ENCODE assay signal across 30 mouse cellular contexts in genomic region chr6:28635531-28636348, GRCm38 (mm10).
DNase-seq lines count a peak whose midpoint lies in the region; ATAC-seq and TF ChIP-seq lines count a peak whose summit lies in the region.
"Had no signal": no experiment of that assay in that cellular context is flagged by ENCODE, and none has a peak within 500 bp of the region (broad histone marks: within the 10 kb centered on the region; RNA-seq: fewer than 3 reads in every experiment).

No protein-coding gene starts in this region.

- peaks cover 11 to 13% of the 10 kb centered on the region in 2 experiments for H3K36me3 ChIP-seq in MEL (ENCODE audit: control insufficient read depth in 1 of 2, insufficient read depth in 2 of 2, low read length in 2 of 2)
- H3K36me3 ChIP-seq in liver, embryonic 13.5 days = peaks cover 5% of the 10 kb centered on the region; the same call in 1 of the 2 replicates
- H3K36me3 ChIP-seq: embryonic facial prominence, embryonic 10.5 days; embryonic facial prominence, embryonic 15.5 days; hindbrain, embryonic 12.5 days; limb, embryonic 12.5 days; neural tube, embryonic 15.5 days had no signal

- no peak for TF ChIP-seq EP300 in MEL (IDR thresholded peaks at IDR 0.05; ENCODE audit: low read depth in 1 of 2, low read length in 2 of 2)

- H3K9me3 ChIP-seq in MEL (replicated peaks; ENCODE audit: insufficient read depth, low read length) = no peaks in the 10 kb centered on the region
- no peaks in the 10 kb centered on the region for H3K9me3 ChIP-seq in liver, embryonic 13.5 days (replicated peaks)
- H3K9me3 ChIP-seq: embryonic facial prominence, embryonic 10.5 days; embryonic facial prominence, embryonic 15.5 days; hindbrain, embryonic 12.5 days; limb, embryonic 12.5 days; neural tube, embryonic 15.5 days had no signal

- 0 out of 2 replicates have a peak, but pooled peaks cover 1% of the 10 kb centered on the region for H3K79me2 ChIP-seq in MEL (ENCODE audit: control insufficient read depth, insufficient read depth, low read length, poor library complexity)

- H3K4me3 ChIP-seq in MEL (ENCODE audit: control insufficient read depth in 1 of 2, insufficient read depth in 1 of 2, low read depth in 2 of 2, low read length in 2 of 2) = no peak overlapping the region
- no peak overlapping the region for H3K4me3 ChIP-seq in liver, embryonic 13.5 days (replicated peaks)
- H3K4me3 ChIP-seq: embryonic facial prominence, embryonic 10.5 days; embryonic facial prominence, embryonic 15.5 days; hindbrain, embryonic 12.5 days; limb, embryonic 12.5 days; neural tube, embryonic 15.5 days had no signal

- no peaks in the 10 kb centered on the region for H3K27me3 ChIP-seq in MEL (ENCODE audit: control insufficient read depth in 1 of 2, insufficient read depth in 2 of 2, low read length in 2 of 2)
- H3K27me3 ChIP-seq in liver, embryonic 13.5 days = no peaks in the 10 kb centered on the region
- H3K27me3 ChIP-seq: embryonic facial prominence, embryonic 15.5 days; hindbrain, embryonic 12.5 days; limb, embryonic 12.5 days; neural tube, embryonic 15.5 days; Patski had no signal

- peaks cover 0 to 7% of the 10 kb centered on the region in 2 experiments; a peak in 2 of 4 replicates for H3K4me1 ChIP-seq in MEL (ENCODE audit: control insufficient read depth in 1 of 2, insufficient read depth in 2 of 2, low read length in 2 of 2)
- H3K4me1 ChIP-seq in liver, embryonic 13.5 days (replicated peaks) = peaks cover 27% of the 10 kb centered on the region

- TF ChIP-seq CTCF in MEL (IDR thresholded peaks at IDR 0.05 in 2 of 3, conservative IDR thresholded peaks at IDR 0.05 in 1 of 3; ENCODE audit: control insufficient read depth in 1 of 3, insufficient read depth in 1 of 3, low read depth in 2 of 3, low read length in 3 of 3, poor library complexity in 1 of 3, severe bottlenecking in 1 of 3) = no peak

- no peak overlapping the region for H3K4me2 ChIP-seq in liver, embryonic 13.5 days
- H3K4me2 ChIP-seq: embryonic facial prominence, embryonic 15.5 days; heart, embryonic 11.5 days; hindbrain, embryonic 12.5 days; limb, embryonic 12.5 days; neural tube, embryonic 15.5 days had no signal

- DNase-seq in 416B (ENCODE audit: low read depth) (peak; percentile 28), MEL (ENCODE audit: low read depth, low spot score) (peak; percentile 32)
- DNase-seq in liver, embryonic 13.5 days = no peak
- DNase-seq in embryo, embryonic 10.5 days (ENCODE audit: low spot score) = no peak
- no peak for DNase-seq in natural killer cell, adult 2 months (ENCODE audit: low spot score in 2 of 2)
- no peak for DNase-seq in adrenal gland, postnatal 36 days
- DNase-seq: B cell, adult 2 months; cerebellum, adult 2 months; cerebellum, postnatal 14 days; gastrocnemius, postnatal 14 days; heart, postnatal 36 days; kidney, adult 9 months; lung, adult 18-20 months; lung, postnatal 4 days; midbrain, embryonic 14.5 days; retina, postnatal 1 day; right cerebral cortex, postnatal 14 days; thymus, postnatal 4 days had no signal

- no peak for TF ChIP-seq RAD21 in MEL (IDR thresholded peaks at IDR 0.05; ENCODE audit: low read depth, low read length)

- ATAC-seq in liver, embryonic 13.5 days (ENCODE audit: low read depth) = peak; percentile 72
- ATAC-seq in megakaryocyte progenitor cell, adult 5-6 weeks (replicated peaks; ENCODE audit: poor library complexity) = peak; percentile 51
- ATAC-seq: forebrain, embryonic 14.5 days; hindbrain, postnatal 0 days; intestine, embryonic 16.5 days; lung, postnatal 0 days; Patski had no signal

- no peak overlapping the region for H3K9ac ChIP-seq in MEL (ENCODE audit: control insufficient read depth, low read depth, low read length, poor library complexity, severe bottlenecking)
- no peak overlapping the region for H3K9ac ChIP-seq in liver, embryonic 13.5 days
- H3K9ac ChIP-seq: embryonic facial prominence, embryonic 15.5 days; hindbrain, embryonic 12.5 days; limb, embryonic 12.5 days; neural tube, embryonic 15.5 days had no signal

- no peak for TF ChIP-seq POLR2A in MEL (IDR thresholded peaks at IDR 0.05; ENCODE audit: control insufficient read depth in 1 of 2, insufficient read depth in 1 of 2, low read depth in 1 of 2, low read length in 2 of 2, poor library complexity in 1 of 2)

- 43% methylated on average over 6 of the region's 6 CpGs for WGBS in liver, embryonic 13.5 days (ENCODE audit: insufficient replicate concordance)

- no peak overlapping the region for H3K27ac ChIP-seq in MEL (ENCODE audit: control insufficient read depth, low read depth, low read length)
- H3K27ac ChIP-seq in liver, embryonic 13.5 days = peak overlapping the region; percentile 37; the same call in 1 of the 2 replicates
- H3K27ac ChIP-seq: embryonic facial prominence, embryonic 10.5 days; embryonic facial prominence, embryonic 15.5 days; hindbrain, embryonic 12.5 days; hindbrain, postnatal 0 days; limb, embryonic 12.5 days; neural tube, embryonic 15.5 days had no signal

TF ChIP-seq in MEL, 35 proteins besides CTCF, POLR2A, EP300 and RAD21:
- no peak for TF ChIP-seq NELFE (IDR thresholded peaks at IDR 0.05; ENCODE audit: low read depth, low read length)
- TF ChIP-seq ELF1 (IDR thresholded peaks at IDR 0.05; ENCODE audit: low read depth, low read length) = no peak
- no peak for TF ChIP-seq MXI1 (IDR thresholded peaks at IDR 0.05; ENCODE audit: low read depth, low read length)
- no peak for TF ChIP-seq ZMIZ1 (IDR thresholded peaks at IDR 0.05; ENCODE audit: low read depth, low read length)
- TF ChIP-seq SMC3 (IDR thresholded peaks at IDR 0.05; ENCODE audit: low read depth, low read length) = no peak
- TF ChIP-seq MYB (IDR thresholded peaks at IDR 0.05; ENCODE audit: low read depth, low read length) = no peak
- no peak for TF ChIP-seq TAL1 (IDR thresholded peaks at IDR 0.05; ENCODE audit: low read length)
- TF ChIP-seq POLR2AphosphoS2 (IDR thresholded peaks at IDR 0.05; ENCODE audit: low read length) = no peak
- no peak for TF ChIP-seq USF2 (IDR thresholded peaks at IDR 0.05; ENCODE audit: borderline replicate concordance in 1 of 2, insufficient read depth in 1 of 2, low read depth in 1 of 2, low read length in 2 of 2)
- TF ChIP-seq ZC3H11A (IDR thresholded peaks at IDR 0.05; ENCODE audit: low read depth, low read length) = no peak
- no peak for TF ChIP-seq NRF1 (IDR thresholded peaks at IDR 0.05; ENCODE audit: insufficient read depth, low read depth, low read length, poor library complexity, severe bottlenecking)
- TF ChIP-seq CHD1 (IDR thresholded peaks at IDR 0.05; ENCODE audit: low read depth, low read length) = no peak
- TF ChIP-seq TCF12 (IDR thresholded peaks at IDR 0.05; ENCODE audit: low read depth, low read length) = no peak
- no peak for TF ChIP-seq MEF2A (IDR thresholded peaks at IDR 0.05; ENCODE audit: extremely low read depth, insufficient replicate concordance, low read depth, low read length, poor library complexity, severe bottlenecking)
- TF ChIP-seq USF1 (IDR thresholded peaks at IDR 0.05; ENCODE audit: low read depth, low read length) = no peak

Comparison
In these comparisons a context has a peak if more than half of its experiments do, and no peak if none do; other contexts are left out.
1. DNase-seq: peak in 416B (single experiment) and MEL (single experiment); none in liver, embryonic 13.5 days (single experiment), embryo, embryonic 10.5 days (single experiment), natural killer cell, adult 2 months (0 of 2) and adrenal gland, postnatal 36 days (0 of 2).